Comparison of ENCODE assay signal across 27 mouse cellular contexts in genomic region chr1:103817946-103818345, GRCm38 (mm10).
"Had no signal": no experiment of that assay in that cellular context is flagged by ENCODE, and none has a peak within 500 bp of the region (broad histone marks: within the 10 kb centered on the region; RNA-seq: fewer than 3 reads in every experiment).

No protein-coding gene starts in this region.

- H3K36me3 ChIP-seq: heart, embryonic 13.5 days; heart, embryonic 15.5 days; hindbrain, embryonic 13.5 days; kidney, embryonic 15.5 days; limb, embryonic 10.5 days; limb, embryonic 12.5 days; liver, embryonic 13.5 days; liver, embryonic 15.5 days had no signal

- H3K27ac ChIP-seq: heart, adult 2 months; heart, embryonic 13.5 days; heart, embryonic 15.5 days; hindbrain, embryonic 13.5 days; kidney, embryonic 15.5 days; kidney, postnatal 0 days; left cerebral cortex, adult 2 months; limb, embryonic 10.5 days; limb, embryonic 12.5 days; liver, embryonic 13.5 days; liver, embryonic 15.5 days had no signal

- DNase-seq: gastrocnemius, postnatal 14 days; gastrocnemius, postnatal 36 days; heart, adult 11 months; heart, adult 2 months; heart, postnatal 14 days; heart, postnatal 36 days; kidney, adult 11 months; kidney, adult 2 months; kidney, adult 9 months; kidney, postnatal 14 days; kidney, postnatal 36 days; layer of hippocampus, adult 9-11 months; liver; liver, embryonic 13.5 days had no signal

- H3K9ac ChIP-seq: heart, embryonic 13.5 days; heart, embryonic 15.5 days; hindbrain, embryonic 13.5 days; kidney, embryonic 15.5 days; limb, embryonic 12.5 days; liver, embryonic 13.5 days; liver, embryonic 15.5 days had no signal

- H3K4me1 ChIP-seq: heart, embryonic 13.5 days; heart, embryonic 15.5 days; hindbrain, embryonic 13.5 days; kidney, embryonic 15.5 days; limb, embryonic 10.5 days; limb, embryonic 12.5 days; liver, embryonic 13.5 days; liver, embryonic 15.5 days had no signal

- H3K4me3 ChIP-seq: heart, adult 2 months; heart, embryonic 13.5 days; heart, embryonic 15.5 days; hindbrain, embryonic 13.5 days; kidney, embryonic 15.5 days; left cerebral cortex, adult 2 months; limb, embryonic 10.5 days; limb, embryonic 12.5 days; liver, embryonic 13.5 days; liver, embryonic 15.5 days had no signal

- H3K27me3 ChIP-seq: heart, embryonic 13.5 days; heart, embryonic 15.5 days; hindbrain, embryonic 13.5 days; kidney, embryonic 15.5 days; limb, embryonic 12.5 days; liver, embryonic 13.5 days; liver, embryonic 15.5 days had no signal

- H3K4me2 ChIP-seq: heart, embryonic 11.5 days; heart, embryonic 13.5 days; heart, embryonic 15.5 days; hindbrain, embryonic 13.5 days; kidney, embryonic 15.5 days; limb, embryonic 12.5 days; liver, embryonic 11.5 days; liver, embryonic 13.5 days; liver, embryonic 15.5 days had no signal

- H3K9me3 ChIP-seq: heart, embryonic 13.5 days; heart, embryonic 15.5 days; hindbrain, embryonic 13.5 days; kidney, embryonic 15.5 days; limb, embryonic 10.5 days; limb, embryonic 12.5 days; liver, embryonic 13.5 days; liver, embryonic 15.5 days had no signal

- ATAC-seq: hindbrain, embryonic 16.5 days; intestine, embryonic 16.5 days had no signal
